Comparison of ENCODE assay signal across 8 mouse cellular contexts in genomic region chr8:85036718-85037365, GRCm38 (mm10). TPM values are rescaled to one million over a fixed set of nuclear protein-coding genes. Genes with fewer than 3 reads are reported as not detected.
DNase-seq lines count a peak whose midpoint lies in the region; ATAC-seq and TF ChIP-seq lines count a peak whose summit lies in the region.

TSS of gene Tnpo2 (plus strand) at chr8:85036915.

- H3K4me3 ChIP-seq in gastrocnemius, adult 2 months = peak within 1 kb of the TSS; percentile 95
- peak within 1 kb of the TSS; percentile 83 for H3K4me3 ChIP-seq in hindbrain, postnatal 0 days (ENCODE audit: low read length)
- peak within 1 kb of the TSS; percentile 86 for H3K4me3 ChIP-seq in left cerebral cortex, adult 2 months

- H3K9ac ChIP-seq in hindbrain, postnatal 0 days (replicated peaks; ENCODE audit: low read length) = peak within 1 kb of the TSS; percentile 91

- ATAC-seq in common myeloid progenitor, adult 5-6 weeks (replicated peaks; ENCODE audit: low read depth, poor library complexity, severe bottlenecking) = peak; percentile 80
- peak; percentile 94 for ATAC-seq in hindbrain, postnatal 0 days
- peak; percentile 91 for ATAC-seq in megakaryocyte, adult 5-6 weeks (ENCODE audit: poor library complexity, severe bottlenecking)

- WGBS in hindbrain, postnatal 0 days = under 1% methylated on average over 58 of the region's 59 CpGs

- no peak for TF ChIP-seq CTCF in gastrocnemius, adult 2 months (IDR thresholded peaks at IDR 0.05)
- no peak for TF ChIP-seq CTCF in hindbrain, postnatal 0 days (IDR thresholded peaks at IDR 0.05; ENCODE audit: low read depth)
- TF ChIP-seq CTCF in left cerebral cortex, adult 2 months (IDR thresholded peaks at IDR 0.05) = no peak

- peaks cover 8% of the 10 kb centered on the region; the same call in 1 of the 2 replicates for H3K4me1 ChIP-seq in hindbrain, postnatal 0 days (ENCODE audit: insufficient read depth, low read length)

- H3K9me3 ChIP-seq in hindbrain, postnatal 0 days (ENCODE audit: low read length) = no peaks in the 10 kb centered on the region

- no peaks in the 10 kb centered on the region for H3K27me3 ChIP-seq in hindbrain, postnatal 0 days (ENCODE audit: insufficient read depth, low read length)

- peaks cover 23% of the 10 kb centered on the region for H3K36me3 ChIP-seq in hindbrain, postnatal 0 days (ENCODE audit: insufficient read depth, low read length)

- peak within 1 kb of the TSS; percentile 98 for H3K27ac ChIP-seq in gastrocnemius, adult 2 months
- H3K27ac ChIP-seq in hindbrain, postnatal 0 days = peak within 1 kb of the TSS; percentile 98
- H3K27ac ChIP-seq in left cerebral cortex, adult 2 months = peak within 1 kb of the TSS; percentile 98

- intact Hi-C loops in gastrocnemius, adult 2 months (cut with DNase I) = no loop called here
- intact Hi-C loops in left cerebral cortex, adult 2 months (cut with DNase I) = no loop called here

- H3K4me2 ChIP-seq in hindbrain, postnatal 0 days (ENCODE audit: low read depth, low read length) = peak within 1 kb of the TSS; percentile 82

- peak; percentile 98 for DNase-seq in ZHBTc4 (ENCODE audit: low read depth, low spot score)
- peak; percentile 93 for DNase-seq in gastrocnemius, adult 2 months
- peak; percentile 98 for DNase-seq in hindbrain, postnatal 0 days (ENCODE audit: low spot score)
- DNase-seq in left cerebral cortex, adult 2 months (ENCODE audit: extremely low spot score in 1 of 2, low spot score in 2 of 2) = peak; percentile 84 to 89
- peak; percentile 92 to 94 for DNase-seq in right cerebral cortex, adult 2 months (ENCODE audit: low spot score in 2 of 2)
- peak; percentile 93 for DNase-seq in urinary bladder, postnatal 14 days (ENCODE audit: low spot score)

RNA-seq across cellular contexts. Expression of gene Tnpo2, which starts in this region (rescaled TPM):
- 15.5 and 23.2 TPM in 2 replicates for total RNA-seq in common myeloid progenitor, adult 5-6 weeks (2017)
- 10 to 100 TPM; 29.9 to 33.4 TPM for total RNA-seq in gastrocnemius, adult 2 months (2021)
- total RNA-seq in hindbrain, postnatal 0 days (2014; rRNA removed) = 174 and 183 TPM in 2 replicates
- polyA plus RNA-seq in hindbrain, postnatal 0 days (2015; fragmentation: Nextera tagmentation; extraction: Ambion mirVana) = 48.1 and 49.1 TPM in 2 replicates
- 100 to 1,000 TPM; 146 to 163 TPM for total RNA-seq in left cerebral cortex, adult 2 months (2021)
- 13.2 and 18.8 TPM in 2 replicates for total RNA-seq in megakaryocyte, adult 5-6 weeks (2015)
- total RNA-seq in megakaryocyte, adult 5-6 weeks (2017) = 13.1 and 17.7 TPM in 2 replicates

Comparison
In these comparisons a context has a peak if more than half of its experiments do, and no peak if none do; other contexts are left out.
1. Peak in every context shown above with its lines: DNase-seq, ATAC-seq, H3K4me3 ChIP-seq and H3K27ac ChIP-seq.